Mouse (Mus musculus): Measurements from ENCODE around the gene Ube4b. TPM values are rescaled to one million over a fixed set of nuclear protein-coding genes. Genes with fewer than 3 reads are reported as not detected.
"Not testable (repeated sequence)": the region's sequence is repeated elsewhere in the genome, so short reads cannot be mapped to it uniquely, and the experiment has no call there.

Ube4b gene
- 105 and 111 TPM in 2 replicates for total RNA-seq (2021)
- long read RNA-seq, partial matches to known transcripts: 17 of 26 reads
- long read RNA-seq, other reads (novel, unspliced or antisense): 8 of 26 reads

- peak; percentile 98 for DNase-seq
Observed at GRCm38 (mm10) chr4:149426325-149427199, at the start of gene Ube4b. TSS of gene Ube4b (minus strand) at chr4:149426749.

GRCm38 (mm10) chr4:149475096-149475495, 48.5 kb upstream of the Ube4b start:
- DNase-seq: no peak

- DNase-seq: no peak
Observed at GRCm38 (mm10) chr4:149469557-149469956, 43.0 kb upstream of the Ube4b start.

- DNase-seq: no peak
Observed at GRCm38 (mm10) chr4:149463435-149463950, 36.9 kb upstream of the Ube4b start.

DNA sequence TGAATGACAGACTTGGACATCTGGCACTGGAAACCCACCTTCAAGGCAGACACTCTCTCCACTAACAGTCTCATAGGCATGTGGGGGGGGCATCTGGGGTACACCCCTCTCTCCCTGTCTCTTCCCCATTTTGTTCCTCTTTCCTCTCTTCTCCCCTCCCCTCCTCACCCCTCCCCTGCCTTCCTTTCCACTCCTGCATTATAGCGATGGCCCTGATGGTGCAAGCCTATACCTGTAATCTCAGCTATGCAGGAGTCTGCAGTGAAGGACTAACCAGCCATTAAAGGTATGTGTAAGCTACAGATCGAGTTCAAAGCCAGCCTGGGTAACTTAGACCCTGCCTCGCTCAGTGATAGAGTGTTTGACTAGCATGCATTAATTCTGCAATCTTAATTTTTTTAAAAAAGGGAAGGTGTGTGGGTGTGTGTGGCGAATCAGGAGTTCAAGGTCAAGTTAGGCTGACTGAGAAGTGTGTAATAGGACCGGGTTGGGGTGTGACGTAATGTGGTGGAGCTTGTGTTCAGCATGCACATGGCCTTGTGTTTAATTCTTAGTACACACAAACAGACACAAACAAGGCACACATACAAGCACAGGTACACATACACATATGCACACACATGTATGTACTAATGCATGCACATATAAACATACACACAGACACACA, 35.9 kb upstream of the Ube4b start:
- DNase-seq: no peak

- DNase-seq: no peak
Observed at GRCm38 (mm10) chr4:149461579-149462304, 35.2 kb upstream of the Ube4b start.

- not testable (repeated sequence) for DNase-seq
Observed at GRCm38 (mm10) chr4:149460475-149460874, 33.9 kb upstream of the Ube4b start.

DNA sequence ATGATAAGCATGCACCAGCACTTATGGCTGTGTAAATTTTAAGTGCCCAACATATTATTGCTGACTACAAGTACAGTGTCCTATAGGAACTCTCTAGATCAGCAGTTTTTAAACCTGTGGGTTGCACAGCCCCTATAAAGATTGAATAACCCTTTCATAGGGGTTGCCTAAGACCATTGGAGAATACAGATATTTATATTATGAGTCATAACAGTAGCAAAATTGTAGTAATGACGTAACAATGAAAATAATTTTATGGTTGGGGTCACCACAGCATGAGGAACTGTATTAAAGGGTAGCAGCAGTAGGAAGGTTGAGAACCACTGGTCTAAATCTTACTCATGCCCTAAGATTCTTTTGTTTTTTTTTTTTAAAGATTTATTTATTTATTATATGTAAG, 32.9 kb upstream of the Ube4b start:
- no peak for DNase-seq

- DNase-seq: no peak
Observed at GRCm38 (mm10) chr4:149458526-149458925, 32.0 kb upstream of the Ube4b start.

DNA sequence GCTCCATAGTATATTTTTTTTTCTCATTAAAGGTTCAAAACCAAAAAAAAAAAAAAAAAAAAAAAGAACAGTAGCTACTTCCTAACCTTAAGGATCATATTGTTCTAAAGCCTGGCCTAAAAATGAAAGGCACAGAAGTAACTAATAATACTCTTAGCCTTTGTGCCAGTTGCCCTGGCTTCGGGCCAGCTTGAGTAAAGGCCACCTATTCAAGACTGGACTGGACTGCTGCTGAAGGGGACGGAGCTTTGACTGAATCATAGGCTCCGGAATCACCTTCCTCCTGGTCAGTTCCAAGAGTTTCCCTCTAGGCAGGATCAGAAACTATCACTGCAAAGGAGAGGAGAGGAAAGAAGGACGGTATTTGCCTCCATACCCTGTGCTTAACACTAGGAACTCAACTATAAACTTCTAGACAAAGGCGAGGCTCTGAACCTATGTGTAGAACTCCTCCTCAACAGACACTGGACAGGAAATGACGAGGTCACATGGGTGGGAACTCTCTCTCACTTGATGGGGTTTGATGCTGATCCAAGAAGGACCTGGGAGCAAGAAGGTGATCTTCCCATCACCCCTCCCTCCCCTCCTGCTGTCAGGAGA, 31.4 kb upstream of the Ube4b start:
- DNase-seq: peak; percentile 77

- DNase-seq: not testable (repeated sequence)
Observed at GRCm38 (mm10) chr4:149457163-149457562, 30.6 kb upstream of the Ube4b start.

GRCm38 (mm10) chr4:149454879-149455278, 28.3 kb upstream of the Ube4b start, which contains the start of gene Rbp7:
TSS of gene Rbp7 (minus strand) at chr4:149454978.
- peak; percentile 13 for DNase-seq

GRCm38 (mm10) chr4:149454263-149454662, 27.7 kb upstream of the Ube4b start:
- DNase-seq: peak; percentile 68

DNA sequence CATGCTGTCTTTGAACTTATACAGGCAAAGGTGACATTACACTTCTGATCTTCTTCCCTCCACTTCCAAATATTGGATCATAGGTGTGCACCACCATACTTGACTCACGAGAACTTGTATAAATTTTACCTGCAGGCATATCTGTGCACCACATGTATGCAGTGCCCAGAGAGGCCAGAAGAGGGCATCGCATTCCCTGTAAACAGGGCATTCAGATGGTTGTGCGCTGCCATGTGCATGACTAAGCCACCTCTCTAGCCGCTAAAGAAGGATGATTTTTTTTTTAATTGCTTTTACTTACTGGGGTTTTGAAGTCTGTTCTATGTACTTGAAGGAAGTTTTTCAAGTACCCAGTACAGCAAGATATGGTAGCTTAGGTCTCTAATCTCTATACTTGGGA, 27.1 kb upstream of the Ube4b start:
- DNase-seq: peak; percentile 64

GRCm38 (mm10) chr4:149450636-149451035, 24.1 kb upstream of the Ube4b start:
- no peak for DNase-seq

GRCm38 (mm10) chr4:149446309-149446708, 19.8 kb upstream of the Ube4b start:
- no peak for DNase-seq

- DNase-seq: peak; percentile 42
Observed at GRCm38 (mm10) chr4:149445868-149446267, 19.3 kb upstream of the Ube4b start.

DNA sequence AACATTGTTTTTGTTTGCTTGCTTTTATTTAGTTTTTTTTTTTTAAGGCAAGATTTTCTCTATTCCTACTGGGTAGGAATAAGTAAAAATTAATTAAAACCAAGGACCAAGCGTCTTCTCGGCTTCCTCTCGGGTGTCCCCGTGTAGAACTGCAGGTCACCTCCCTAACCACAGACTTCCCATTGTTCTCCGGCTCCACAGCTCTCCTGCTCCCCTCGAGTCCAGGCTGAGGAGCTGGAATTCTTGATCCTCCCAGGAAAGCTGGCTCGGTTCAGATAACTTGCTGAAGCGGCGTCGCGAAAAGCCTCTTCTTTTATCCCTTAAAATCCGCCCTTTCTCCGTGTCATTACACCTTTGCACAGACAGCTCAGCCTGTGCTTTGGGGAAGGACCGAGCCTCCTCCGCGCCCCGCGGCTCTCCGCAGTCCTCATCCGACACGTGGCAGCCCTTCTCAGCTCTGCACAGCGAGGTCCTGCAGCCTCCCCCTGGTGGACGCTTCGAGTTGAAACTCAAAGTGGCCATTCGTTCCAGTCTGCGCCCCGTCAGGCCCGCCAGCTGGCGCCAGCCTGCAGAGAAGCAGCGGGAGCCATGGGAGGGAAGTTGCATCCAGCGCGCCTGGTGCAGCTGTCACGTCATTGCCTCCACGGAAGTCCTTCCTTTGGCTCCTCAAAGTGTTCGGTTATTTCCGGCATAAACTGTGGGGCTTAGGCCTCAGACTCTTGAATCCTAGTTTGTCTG, 18.6 kb upstream of the Ube4b start:
- peak; percentile 89 for DNase-seq

GRCm38 (mm10) chr4:149444465-149444864, 17.9 kb upstream of the Ube4b start:
- DNase-seq: no peak

DNA sequence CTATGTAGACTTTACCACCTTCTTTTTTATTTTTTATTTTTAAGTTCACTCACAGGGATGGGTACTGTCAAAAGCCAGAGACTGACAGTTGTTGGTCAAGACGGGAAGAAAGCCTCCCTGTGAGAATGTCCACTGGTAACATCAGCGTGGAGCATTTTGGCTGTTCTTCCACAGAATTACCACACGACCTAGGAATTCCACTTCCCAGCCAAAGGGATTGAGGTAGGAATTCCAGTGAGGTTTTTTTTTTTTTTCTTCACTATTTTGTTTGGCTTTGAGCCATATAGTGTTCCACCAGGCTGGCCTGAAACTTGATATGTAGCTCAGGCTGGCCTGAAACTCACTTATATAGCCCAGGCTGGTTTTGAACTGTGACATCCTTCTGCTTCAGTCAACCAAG, 15.9 kb upstream of the Ube4b start:
- no peak for DNase-seq

GRCm38 (mm10) chr4:149440576-149440975, 14.0 kb upstream of the Ube4b start:
- no peak for DNase-seq

Data from adrenal gland, postnatal 25 days (tissue).